Mouse (Mus musculus): ENCODE results near the gene Ric8b. TPM values are rescaled to one million over a fixed set of nuclear protein-coding genes. Genes with fewer than 3 reads are reported as not detected.
A peak's percentile ranks its signal among the peaks of the same experiment; 100 is the strongest.

Ric8b gene
- polyA plus RNA-seq, 1 experiment from 2014 or later: 48.5 TPM

DNA sequence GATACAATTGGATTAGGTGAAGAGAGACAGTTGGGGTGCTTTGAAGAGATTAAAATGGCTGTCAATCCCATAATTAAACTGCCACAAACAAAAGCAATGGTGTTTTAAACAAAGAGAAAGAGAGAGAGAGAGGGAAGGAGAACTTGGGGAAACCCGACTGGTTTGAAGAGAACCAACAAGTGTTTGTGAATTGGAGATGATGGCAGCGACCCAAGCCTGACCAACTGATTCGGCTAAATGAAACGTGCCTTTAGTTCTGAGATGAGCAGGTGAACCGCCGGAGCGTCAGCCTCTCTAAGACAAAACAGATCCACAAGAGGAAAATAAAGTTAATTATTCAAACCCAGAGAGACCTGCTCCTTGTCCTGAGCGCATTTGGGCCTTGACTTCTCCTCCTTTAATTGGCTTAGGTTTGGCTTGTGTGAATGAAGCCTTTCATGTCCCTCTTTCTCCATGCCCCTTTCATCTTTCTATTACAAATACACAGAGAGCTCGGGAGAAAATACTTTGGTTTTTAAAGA, 97.1 kb downstream of the Ric8b start:
- WGBS: 5% methylated on average over 9 of the region's 9 CpGs

DNA sequence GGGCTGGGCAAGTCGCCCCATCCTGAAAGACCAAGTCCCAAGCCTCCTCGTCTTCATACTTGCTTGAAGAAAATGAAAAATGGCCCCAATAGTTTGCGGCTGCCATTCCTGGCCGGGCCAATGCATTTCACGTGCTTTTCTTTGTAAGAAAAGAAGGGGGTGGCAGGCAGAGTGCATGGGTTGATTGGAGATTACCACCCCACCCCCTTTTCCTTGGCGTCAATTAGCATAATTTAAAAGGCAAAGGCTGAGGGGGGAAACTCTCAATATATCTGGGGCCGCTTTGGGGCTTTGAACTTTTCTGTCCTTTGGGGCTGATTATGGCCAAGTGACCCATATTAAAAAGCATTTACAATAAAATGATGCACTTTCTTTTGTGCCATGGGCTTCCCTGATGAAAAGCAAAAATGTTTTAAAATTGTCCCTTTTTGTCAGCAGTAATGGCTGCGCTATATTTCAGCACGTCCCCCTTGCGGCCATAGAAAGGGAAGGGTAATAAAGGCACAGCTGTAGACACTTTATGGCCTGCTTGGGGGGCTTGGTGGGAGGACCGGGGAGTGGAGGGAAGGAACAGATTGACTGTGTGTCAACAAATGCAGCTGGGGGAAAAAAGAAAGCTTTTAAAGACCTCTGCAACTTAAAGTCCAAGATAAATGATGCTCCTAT, 105.4 kb downstream of the Ric8b start:
- H3K9me3 ChIP-seq (ENCODE audit: control insufficient read depth, low read length): no peaks in the 10 kb centered on the region
- no peaks in the 10 kb centered on the region for H3K27me3 ChIP-seq (ENCODE audit: control insufficient read depth, insufficient read depth, low read length)
- H3K4me3 ChIP-seq (replicated peaks; ENCODE audit: low read depth, low read length): no peak overlapping the region
- peak; percentile 43 for DNase-seq
- no peak overlapping the region for H3K9ac ChIP-seq (replicated peaks; ENCODE audit: low read length)
- WGBS: 37% methylated on average over 11 of the region's 11 CpGs
- H3K36me3 ChIP-seq (ENCODE audit: control insufficient read depth, insufficient read depth, low read length): peaks cover 16% of the 10 kb centered on the region
- peak overlapping the region; percentile 2; the same call in 1 of the 2 replicates for H3K27ac ChIP-seq (replicated peaks; ENCODE audit: low read depth, low read length)
- H3K4me1 ChIP-seq (ENCODE audit: control insufficient read depth, insufficient read depth, low read length): peaks cover 13% of the 10 kb centered on the region
- H3K4me2 ChIP-seq (ENCODE audit: low read length): no peak overlapping the region
- no peak for ATAC-seq (ENCODE audit: low FRiP score, low TSS enrichment)

More for the DNA sequence above, 97.1 kb downstream of the Ric8b start:
- Histone ChIP-seq H3K27ac (replicated peaks; ENCODE audit: low read depth, low read length) (no peak overlapping the region), H3K36me3 (ENCODE audit: control insufficient read depth, insufficient read depth, low read length) (peaks cover 44% of the 10 kb centered on the region), H3K9ac (replicated peaks; ENCODE audit: low read length) (no peak overlapping the region), H3K4me2 (ENCODE audit: low read length) (no peak overlapping the region), H3K27me3 (ENCODE audit: control insufficient read depth, insufficient read depth, low read length) (no peaks in the 10 kb centered on the region), H3K4me3 (replicated peaks; ENCODE audit: low read depth, low read length) (no peak overlapping the region), H3K9me3 (ENCODE audit: control insufficient read depth, low read length) (no peaks in the 10 kb centered on the region), H3K4me1 (ENCODE audit: control insufficient read depth, insufficient read depth, low read length) (0 out of 2 replicates have a peak, but pooled peaks cover 7% of the 10 kb centered on the region)
- ATAC-seq (ENCODE audit: low FRiP score, low TSS enrichment) (peak; percentile 38; the same call in 1 of the 2 replicates), DNase-seq (peak; percentile 53)

DNA sequence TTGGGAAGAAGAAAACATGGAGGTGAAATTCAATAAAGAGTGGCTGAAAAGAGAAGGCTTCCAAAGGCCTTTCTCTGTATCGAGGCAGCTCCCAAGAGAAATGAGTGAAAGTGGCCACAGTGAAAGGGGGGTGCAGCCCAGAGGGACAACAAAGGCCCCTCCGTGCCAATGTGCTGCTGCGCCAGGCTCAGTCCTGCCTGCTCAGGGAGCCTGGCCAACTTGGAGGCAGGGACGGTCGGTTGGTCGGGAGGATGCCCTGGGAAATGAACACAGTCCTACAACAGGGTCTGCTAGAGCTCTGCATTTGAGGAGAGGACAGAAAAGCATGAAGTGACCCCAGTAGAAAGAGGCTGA, 105.9 kb downstream of the Ric8b start:
- H3K27ac ChIP-seq (replicated peaks; ENCODE audit: low read depth, low read length): no peak overlapping the region; the same call in 1 of the 2 replicates

DNA sequence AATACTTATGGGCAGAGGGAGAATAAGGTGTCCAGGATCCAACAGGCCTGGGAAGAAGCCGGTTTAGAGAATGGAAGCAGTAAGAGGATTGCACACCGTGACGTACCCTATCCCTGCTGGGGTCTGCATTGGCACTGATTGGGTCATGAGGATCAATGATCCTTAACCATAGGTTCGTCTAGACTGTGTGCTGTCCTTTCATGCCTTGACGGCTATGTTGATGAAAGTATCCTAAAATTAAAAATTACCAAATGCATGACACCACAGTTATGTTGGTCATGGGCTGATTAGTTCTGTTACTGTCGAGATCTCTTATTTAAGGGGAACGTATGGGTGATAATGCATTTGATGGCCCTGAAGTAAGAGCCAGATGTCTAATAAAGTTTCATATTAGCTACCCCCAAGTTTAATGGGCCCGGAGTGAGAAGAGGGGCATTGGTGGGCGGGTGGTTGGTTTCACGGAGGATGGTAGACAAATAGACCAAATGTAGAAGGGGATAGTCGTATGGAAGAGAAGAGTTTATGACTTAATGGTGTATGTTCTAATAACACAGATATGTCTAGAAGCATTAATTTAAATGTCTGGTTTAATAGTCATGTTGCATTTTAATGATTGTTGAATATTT, 108.5 kb downstream of the Ric8b start:
- H3K27me3 ChIP-seq (ENCODE audit: control insufficient read depth, insufficient read depth, low read length): no peaks in the 10 kb centered on the region
- H3K9me3 ChIP-seq (ENCODE audit: control insufficient read depth, low read length): no peaks in the 10 kb centered on the region
- 73% methylated on average over 11 of the region's 11 CpGs for WGBS
- peaks cover 13% of the 10 kb centered on the region for H3K4me1 ChIP-seq (ENCODE audit: control insufficient read depth, insufficient read depth, low read length)
- DNase-seq (no peak), ATAC-seq (ENCODE audit: low FRiP score, low TSS enrichment) (peak; percentile 90)
- no peak overlapping the region for H3K4me2 ChIP-seq (ENCODE audit: low read length)
- H3K27ac ChIP-seq (replicated peaks; ENCODE audit: low read depth, low read length): no peak overlapping the region
- H3K36me3 ChIP-seq (ENCODE audit: control insufficient read depth, insufficient read depth, low read length): no peaks in the 10 kb centered on the region
- no peak overlapping the region for H3K9ac ChIP-seq (replicated peaks; ENCODE audit: low read length)
- H3K4me3 ChIP-seq (replicated peaks; ENCODE audit: low read depth, low read length): no peak overlapping the region

More for the DNA sequence above, 105.9 kb downstream of the Ric8b start:
- no peaks in the 10 kb centered on the region for H3K9me3 ChIP-seq (ENCODE audit: control insufficient read depth, low read length)
- peaks cover 13% of the 10 kb centered on the region for H3K4me1 ChIP-seq (ENCODE audit: control insufficient read depth, insufficient read depth, low read length)
- no peak overlapping the region for H3K4me2 ChIP-seq (ENCODE audit: low read length)
- peak; percentile 46 for ATAC-seq (ENCODE audit: low FRiP score, low TSS enrichment)
- DNase-seq: peak; percentile 66
- H3K36me3 ChIP-seq (ENCODE audit: control insufficient read depth, insufficient read depth, low read length): peaks cover 11% of the 10 kb centered on the region
- no peaks in the 10 kb centered on the region for H3K27me3 ChIP-seq (ENCODE audit: control insufficient read depth, insufficient read depth, low read length)
- 36% methylated on average over 6 of the region's 6 CpGs for WGBS
- no peak overlapping the region for H3K9ac ChIP-seq (replicated peaks; ENCODE audit: low read length)
- H3K4me3 ChIP-seq (replicated peaks; ENCODE audit: low read depth, low read length): no peak overlapping the region

DNA sequence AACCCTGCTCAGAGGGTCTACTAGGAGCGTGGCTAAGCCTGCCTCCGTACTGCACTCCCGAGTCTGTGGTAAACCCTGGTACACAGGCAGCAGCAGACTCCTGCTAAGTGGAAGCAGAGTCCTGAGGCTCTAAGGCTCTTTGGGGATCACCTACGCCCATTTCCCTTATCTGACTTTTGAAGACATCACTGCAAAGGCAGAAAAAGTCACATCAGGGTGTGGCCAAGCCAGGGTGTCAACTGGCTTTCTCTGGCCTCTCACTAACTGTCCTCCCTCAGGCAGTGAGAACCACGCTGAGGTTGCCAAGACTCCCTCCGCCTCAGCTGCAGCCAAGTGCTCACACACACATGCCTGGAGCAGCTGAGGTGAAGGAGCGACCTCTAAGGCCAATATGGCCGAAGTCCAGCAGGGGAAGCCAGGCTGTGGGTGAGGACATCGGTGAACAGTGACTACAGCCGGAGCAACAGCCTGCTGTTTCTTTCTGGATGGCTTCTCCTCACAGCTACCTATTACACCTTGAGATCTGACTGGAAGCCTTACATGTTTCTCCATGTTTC, 110.3 kb downstream of the Ric8b start:
- ATAC-seq (ENCODE audit: low FRiP score, low TSS enrichment) (no peak), DNase-seq (no peak)
- no peaks in the 10 kb centered on the region for H3K9me3 ChIP-seq (ENCODE audit: control insufficient read depth, low read length)
- H3K27ac ChIP-seq (replicated peaks; ENCODE audit: low read depth, low read length): no peak overlapping the region
- no peak overlapping the region for H3K9ac ChIP-seq (replicated peaks; ENCODE audit: low read length)
- H3K27me3 ChIP-seq (ENCODE audit: control insufficient read depth, insufficient read depth, low read length): no peaks in the 10 kb centered on the region
- WGBS: 90% methylated on average over 10 of the region's 10 CpGs
- no peak overlapping the region for H3K4me2 ChIP-seq (ENCODE audit: low read length)
- H3K4me1 ChIP-seq (ENCODE audit: control insufficient read depth, insufficient read depth, low read length): peaks cover 8% of the 10 kb centered on the region
- no peak overlapping the region for H3K4me3 ChIP-seq (replicated peaks; ENCODE audit: low read depth, low read length)
- no peaks in the 10 kb centered on the region for H3K36me3 ChIP-seq (ENCODE audit: control insufficient read depth, insufficient read depth, low read length)

DNA sequence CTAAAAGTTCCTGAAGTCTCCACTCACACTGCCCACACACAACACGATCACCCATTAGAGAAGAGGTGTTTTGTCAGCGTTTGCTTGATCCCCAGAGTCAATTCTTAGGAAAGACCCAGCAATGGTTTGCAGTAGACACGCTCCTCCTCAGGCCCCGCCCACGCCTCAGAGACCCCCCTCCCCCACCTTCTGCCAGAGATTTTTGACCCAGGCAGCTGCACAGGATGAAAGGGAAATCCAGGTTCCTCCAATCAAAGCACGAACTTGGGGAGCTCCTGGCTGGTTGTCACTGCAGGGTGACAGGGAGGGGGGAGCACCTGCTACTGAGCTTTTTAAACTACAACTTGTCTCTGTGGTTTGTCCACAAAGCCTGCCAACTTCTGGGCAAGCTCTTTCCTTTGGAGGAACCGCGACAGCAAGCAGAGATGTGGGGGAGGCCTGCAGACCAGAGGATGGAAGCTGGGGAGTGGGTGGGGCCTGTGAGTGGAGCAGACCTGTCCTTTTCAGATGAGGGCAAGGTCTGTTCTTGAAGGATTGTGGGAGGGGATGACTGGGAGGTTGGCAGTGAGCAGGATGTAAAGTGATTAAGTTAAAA, 117.8 kb downstream of the Ric8b start:
- no peaks in the 10 kb centered on the region for H3K27me3 ChIP-seq (ENCODE audit: control insufficient read depth, insufficient read depth, low read length)
- H3K9ac ChIP-seq (replicated peaks; ENCODE audit: low read length): no peak overlapping the region
- H3K4me1 ChIP-seq (ENCODE audit: control insufficient read depth, insufficient read depth, low read length): no peaks in the 10 kb centered on the region
- no peak overlapping the region for H3K4me2 ChIP-seq (ENCODE audit: low read length)
- no peaks in the 10 kb centered on the region for H3K36me3 ChIP-seq (ENCODE audit: control insufficient read depth, insufficient read depth, low read length)
- DNase-seq: no peak
- H3K4me3 ChIP-seq (replicated peaks; ENCODE audit: low read depth, low read length): no peak overlapping the region
- no peaks in the 10 kb centered on the region for H3K9me3 ChIP-seq (ENCODE audit: control insufficient read depth, low read length)
- no peak overlapping the region for H3K27ac ChIP-seq (replicated peaks; ENCODE audit: low read depth, low read length)
- 16% methylated on average over 8 of the region's 8 CpGs for WGBS
- no peak for ATAC-seq (ENCODE audit: low FRiP score, low TSS enrichment)

DNA sequence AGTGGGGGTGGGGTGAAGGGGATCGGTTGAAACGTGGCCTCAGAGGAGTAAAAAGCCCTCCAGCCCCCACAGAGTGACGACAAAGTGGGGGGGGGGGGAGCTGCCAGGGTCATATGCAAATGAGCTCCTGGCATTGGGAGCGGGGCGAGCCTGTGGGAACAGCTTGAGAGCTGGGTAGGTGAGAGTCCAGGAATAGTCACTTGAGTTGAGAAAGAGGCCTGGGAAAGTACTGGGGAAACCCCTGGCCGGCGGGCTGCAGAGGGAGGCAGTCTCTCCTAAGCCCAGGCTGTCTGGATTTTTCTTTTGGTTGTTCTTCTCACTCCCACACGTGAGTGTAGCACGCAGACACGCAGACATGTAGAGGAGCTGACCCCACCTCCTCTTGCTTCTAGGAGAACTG, 120.7 kb downstream of the Ric8b start:
- no peak overlapping the region for H3K27ac ChIP-seq (replicated peaks; ENCODE audit: low read depth, low read length)
- H3K4me1 ChIP-seq (ENCODE audit: control insufficient read depth, insufficient read depth, low read length): no peaks in the 10 kb centered on the region
- DNase-seq (no peak), ATAC-seq (ENCODE audit: low FRiP score, low TSS enrichment) (no peak)
- 66% methylated on average over 10 of the region's 10 CpGs for WGBS
- H3K27me3 ChIP-seq (ENCODE audit: control insufficient read depth, insufficient read depth, low read length): no peaks in the 10 kb centered on the region
- no peak overlapping the region for H3K4me2 ChIP-seq (ENCODE audit: low read length)
- no peaks in the 10 kb centered on the region for H3K36me3 ChIP-seq (ENCODE audit: control insufficient read depth, insufficient read depth, low read length)
- H3K9ac ChIP-seq (replicated peaks; ENCODE audit: low read length): no peak overlapping the region
- H3K9me3 ChIP-seq (ENCODE audit: control insufficient read depth, low read length): no peaks in the 10 kb centered on the region
- no peak overlapping the region for H3K4me3 ChIP-seq (replicated peaks; ENCODE audit: low read depth, low read length)

DNA sequence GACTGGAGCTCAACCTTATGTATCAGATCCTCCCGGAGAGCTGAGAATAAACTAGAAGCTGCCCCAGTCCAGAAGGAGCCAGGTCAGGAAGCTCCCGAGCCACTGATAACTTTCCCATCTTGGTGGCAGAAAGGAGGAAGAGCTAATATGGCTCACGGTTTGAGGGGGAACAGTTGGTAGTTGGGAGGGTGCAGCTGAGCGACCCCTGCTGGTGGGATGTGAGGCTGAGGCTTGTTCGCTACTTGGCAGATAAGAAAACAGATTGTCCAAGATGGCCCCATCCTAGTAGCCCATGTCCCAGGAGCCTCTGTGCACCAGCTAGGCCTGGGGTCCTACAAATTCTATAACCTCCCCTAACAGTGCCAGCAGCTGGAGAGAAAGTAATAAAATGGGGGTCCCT, 121.4 kb downstream of the Ric8b start:
- Histone ChIP-seq H3K9me3 (ENCODE audit: control insufficient read depth, low read length) (no peaks in the 10 kb centered on the region), H3K36me3 (ENCODE audit: control insufficient read depth, insufficient read depth, low read length) (no peaks in the 10 kb centered on the region), H3K4me2 (ENCODE audit: low read length) (no peak overlapping the region), H3K4me1 (ENCODE audit: control insufficient read depth, insufficient read depth, low read length) (no peaks in the 10 kb centered on the region), H3K27me3 (ENCODE audit: control insufficient read depth, insufficient read depth, low read length) (no peaks in the 10 kb centered on the region), H3K27ac (replicated peaks; ENCODE audit: low read depth, low read length) (no peak overlapping the region), H3K4me3 (replicated peaks; ENCODE audit: low read depth, low read length) (no peak overlapping the region), H3K9ac (replicated peaks; ENCODE audit: low read length) (no peak overlapping the region)
- ATAC-seq (ENCODE audit: low FRiP score, low TSS enrichment): no peak
- 94% methylated on average over 5 of the region's 5 CpGs for WGBS
- no peak for DNase-seq
